Mouse (Mus musculus) MEL-GATA-1-ER (cell line): ENCODE measurements around the gene Nfam1.
A peak's percentile ranks its signal among the peaks of the same experiment; 100 is the strongest.
"Not testable (repeated sequence)": the region's sequence is repeated elsewhere in the genome, so short reads cannot be mapped to it uniquely, and the experiment has no call there.

Source experiments
- DNase-seq: peaks from one replicate; pipeline ENCODE4 v3.0.0-alpha.2; 2012; ENCODE audit warnings: low read depth; ENCODE audit errors: extremely low read depth

Gene Nfam1

GRCm38 (mm10) chr15:83032981-83033541 lies at the start of gene Nfam1:
Gene Nfam1, minus strand, starts transcription at chr15:83033306.
- DNase-seq = peak; percentile 96

- no peak for DNase-seq
Measured at GRCm38 (mm10) chr15:83075607-83076525, 42.8 kb upstream of the Nfam1 start.

GRCm38 (mm10) chr15:83074179-83074578 lies 41.1 kb upstream of the Nfam1 start:
- DNase-seq = no peak

GRCm38 (mm10) chr15:83071752-83072151 lies 38.6 kb upstream of the Nfam1 start:
- DNase-seq = no peak

GRCm38 (mm10) chr15:83070942-83071341 lies 37.8 kb upstream of the Nfam1 start:
- DNase-seq = no peak

GRCm38 (mm10) chr15:83068270-83068669 lies 35.2 kb upstream of the Nfam1 start:
- no peak for DNase-seq

- no peak for DNase-seq
Measured at GRCm38 (mm10) chr15:83065543-83065942, 32.4 kb upstream of the Nfam1 start.

GRCm38 (mm10) chr15:83062582-83062981 lies 29.5 kb upstream of the Nfam1 start:
- DNase-seq = not testable (repeated sequence)

- DNase-seq = no peak
Measured at GRCm38 (mm10) chr15:83061689-83062088, 28.6 kb upstream of the Nfam1 start.

GRCm38 (mm10) chr15:83059233-83059660 lies 26.1 kb upstream of the Nfam1 start:
- peak; percentile 47 for DNase-seq

GRCm38 (mm10) chr15:83057533-83057932 lies 24.4 kb upstream of the Nfam1 start:
- no peak for DNase-seq

- no peak for DNase-seq
Measured at GRCm38 (mm10) chr15:83056378-83057083, 23.4 kb upstream of the Nfam1 start.

- DNase-seq = no peak
Measured at GRCm38 (mm10) chr15:83055569-83055968, 22.5 kb upstream of the Nfam1 start.

GRCm38 (mm10) chr15:83053261-83053660 lies 20.2 kb upstream of the Nfam1 start:
- DNase-seq = no peak

GRCm38 (mm10) chr15:83052341-83053104 lies 19.4 kb upstream of the Nfam1 start:
- no peak for DNase-seq

- no peak for DNase-seq
Measured at GRCm38 (mm10) chr15:83046730-83047129, 13.6 kb upstream of the Nfam1 start.

- DNase-seq = no peak
Measured at GRCm38 (mm10) chr15:83046308-83046707, 13.2 kb upstream of the Nfam1 start.

GRCm38 (mm10) chr15:83045565-83045964 lies 12.5 kb upstream of the Nfam1 start:
- not testable (repeated sequence) for DNase-seq

- no peak for DNase-seq
Measured at GRCm38 (mm10) chr15:83043362-83043708, 10.2 kb upstream of the Nfam1 start.

GRCm38 (mm10) chr15:83042655-83043361 lies 9.7 kb upstream of the Nfam1 start:
- no peak for DNase-seq

GRCm38 (mm10) chr15:83040156-83040555 lies 7.0 kb upstream of the Nfam1 start:
- no peak for DNase-seq
